Mouse (Mus musculus): ENCODE measurements around the gene Eps8l3.

GRCm38 (mm10) chr3:107855368-107855767, 21.7 kb upstream of the Eps8l3 start:
- TF ChIP-seq CTCF (IDR thresholded peaks at IDR 0.05; ENCODE audit: control insufficient read depth, insufficient read depth, insufficient replicate concordance, low read depth, low read length) = no peak
- TF ChIP-seq POLR2A (IDR thresholded peaks at IDR 0.05; ENCODE audit: control insufficient read depth, low read depth, low read length) = no peak
